Mouse (Mus musculus) liver, embryonic 11.5 days (tissue): ENCODE measurements around the gene Hps3. TPM values are rescaled to one million over a fixed set of nuclear protein-coding genes. Genes with fewer than 3 reads are reported as not detected.
"Not testable (repeated sequence)": the region's sequence is repeated elsewhere in the genome, so short reads cannot be mapped to it uniquely, and the experiment has no call there.

ENCODE experiments used
- ATAC-seq: fragments of 200-750 bp; cut with Nextera tagmentation; replicated peaks from 2 replicates; pipeline ENCODE4 v1.8.0; 2017; ENCODE audit warnings: moderate number of reproducible peaks, mild to moderate bottlenecking, moderate TSS enrichment, moderate library complexity; ENCODE audit not compliant: low FRiP score
- DNase-seq: peaks from one replicate; pipeline ENCODE4 v3.0.0-alpha.2; 2017; ENCODE audit warnings: low spot score
- H3K27ac ChIP-seq: fragments of 300-500 bp; sonication (generic); 2 replicates; pipeline ENCODE4 v1.5.1; 2014; ENCODE audit warnings: mild to moderate bottlenecking, low read depth, low read length, control low read depth
- H3K27me3 ChIP-seq: fragments of 300-500 bp; sonication (generic); replicated peaks from 2 replicates; pipeline ENCODE4 v1.6.1; 2014; ENCODE audit warnings: low read length, mixed read lengths; ENCODE audit not compliant: control insufficient read depth, insufficient read depth
- H3K36me3 ChIP-seq: fragments of 300-500 bp; sonication (generic); 2 replicates; pipeline ENCODE4 v1.6.1; 2014; ENCODE audit warnings: mild to moderate bottlenecking, low read length, moderate library complexity, mixed read lengths; ENCODE audit not compliant: control insufficient read depth, insufficient read depth
- H3K4me1 ChIP-seq: fragments of 300-500 bp; sonication (generic); replicated peaks from 2 replicates; pipeline ENCODE4 v1.6.1; 2014; ENCODE audit warnings: low read length, mixed read lengths; ENCODE audit not compliant: control insufficient read depth, insufficient read depth
- H3K4me2 ChIP-seq: fragments of 300-500 bp; sonication (generic); 2 replicates; pipeline ENCODE4 v1.6.1; 2014; ENCODE audit warnings: mild to moderate bottlenecking, control low read depth, moderate library complexity
- H3K4me3 ChIP-seq: fragments of 300-500 bp; sonication (generic); 2 replicates; pipeline ENCODE4 v1.5.1; 2014; ENCODE audit warnings: low read depth, low read length, control low read depth
- H3K9ac ChIP-seq: fragments of 300-500 bp; sonication (generic); 2 replicates; pipeline ENCODE4 v1.6.1; 2014; ENCODE audit warnings: low read depth, low read length, control low read depth
- H3K9me3 ChIP-seq: fragments of 300-500 bp; sonication (generic); 2 replicates; pipeline ENCODE4 v1.6.1; 2016; ENCODE audit warnings: low read length, inconsistent platforms, mixed read lengths; ENCODE audit not compliant: control insufficient read depth
- WGBS: fragments of 180-500 bp; shearing (Covaris S2); extraction: QIAGEN DNeasy Blood & Tissue Kit; methylation state at CpG from one replicate; pipeline ENCODE4 v1.1.7; 2014; 5-methylcytosine and 5-hydroxymethylcytosine counted together
- polyA plus RNA-seq: library from polyadenylated mRNA; unstranded; fragments of >200 nt; fragmentation: Nextera tagmentation; extraction: Ambion mirVana; gene quantifications from 2 replicates; pipeline ENCODE4 v1.2.1, GENCODE M21; 2014

The Hps3 gene
- polyA plus RNA-seq = 10.4 and 13.8 TPM in 2 replicates

- under 1% methylated on average over 47 of the region's 47 CpGs for WGBS
- Histone ChIP-seq H3K4me3 (peak within 1 kb of the TSS; percentile 78), H3K9me3 (no peaks in the 10 kb centered on the region), H3K27ac (peak within 1 kb of the TSS; percentile 72), H3K27me3 (no peaks in the 10 kb centered on the region), H3K36me3 (no peaks in the 10 kb centered on the region), H3K9ac (peak within 1 kb of the TSS; percentile 74), H3K4me1 (0 out of 2 replicates have a peak, but pooled peaks cover 8% of the 10 kb centered on the region), H3K4me2 (peak within 1 kb of the TSS; percentile 89)
- peak; percentile 100 for ATAC-seq
- peak; percentile 89 for DNase-seq
These were observed at the start of gene Hps3 for GRCm38 (mm10) chr3:20034719-20035404. Gene Hps3, minus strand, starts transcription at chr3:20035315.

- no peak overlapping the region for H3K9ac ChIP-seq
- no peaks in the 10 kb centered on the region for H3K27me3 ChIP-seq
- 73% methylated on average over 3 of the region's 3 CpGs for WGBS
- no peak overlapping the region for H3K27ac ChIP-seq
- no peak overlapping the region for H3K4me3 ChIP-seq
- no peaks in the 10 kb centered on the region for H3K36me3 ChIP-seq
- DNase-seq (no peak), ATAC-seq (no peak)
- H3K9me3 ChIP-seq = no peaks in the 10 kb centered on the region
- H3K4me1 ChIP-seq = no peaks in the 10 kb centered on the region
- no peak overlapping the region for H3K4me2 ChIP-seq
These were observed 47.0 kb upstream of the Hps3 start for GRCm38 (mm10) chr3:20082161-20082560.

- H3K9me3 ChIP-seq = no peaks in the 10 kb centered on the region
- H3K4me1 ChIP-seq = no peaks in the 10 kb centered on the region
- H3K36me3 ChIP-seq = no peaks in the 10 kb centered on the region
- H3K4me2 ChIP-seq = no peak overlapping the region
- no peak overlapping the region for H3K4me3 ChIP-seq
- H3K9ac ChIP-seq = no peak overlapping the region
- no peaks in the 10 kb centered on the region for H3K27me3 ChIP-seq
- no peak for DNase-seq
- WGBS = 80% methylated on average over 11 of the region's 11 CpGs
- ATAC-seq = 0 out of 2 replicates have a peak, but pooled peaks have one; percentile 26
- H3K27ac ChIP-seq = no peak overlapping the region
These were observed 41.3 kb upstream of the Hps3 start for GRCm38 (mm10) chr3:20076145-20077053.

- H3K4me1 ChIP-seq = no peaks in the 10 kb centered on the region; the same call in 1 of the 2 replicates
- no peaks in the 10 kb centered on the region for H3K9me3 ChIP-seq
- peak overlapping the region; percentile 80 for H3K4me2 ChIP-seq
- H3K4me3 ChIP-seq = peak overlapping the region; percentile 87
- DNase-seq (no peak), ATAC-seq (no peak)
- H3K9ac ChIP-seq = peak overlapping the region; percentile 56
- H3K27ac ChIP-seq = no peak overlapping the region
- no peaks in the 10 kb centered on the region for H3K27me3 ChIP-seq
- peaks cover 3% of the 10 kb centered on the region; the same call in 1 of the 2 replicates for H3K36me3 ChIP-seq
- WGBS = 1% methylated on average over 7 of the region's 9 CpGs
These were observed 23.1 kb upstream of the Hps3 start for GRCm38 (mm10) chr3:20058197-20058541.

GRCm38 (mm10) chr3:20057306-20058196, 22.4 kb upstream of the Hps3 start, which contains the start of gene Hltf:
Gene Hltf, plus strand, starts transcription at chr3:20057811.
- under 1% methylated on average over 51 of the region's 54 CpGs for WGBS
- Histone ChIP-seq H3K9me3 (no peaks in the 10 kb centered on the region), H3K4me2 (peak within 1 kb of the TSS; percentile 80), H3K4me3 (peak within 1 kb of the TSS; percentile 87), H3K4me1 (no peaks in the 10 kb centered on the region; the same call in 1 of the 2 replicates), H3K36me3 (peaks cover 3% of the 10 kb centered on the region; the same call in 1 of the 2 replicates), H3K27me3 (no peaks in the 10 kb centered on the region), H3K9ac (peak within 1 kb of the TSS; percentile 56), H3K27ac (no peak within 1 kb of the TSS)
- DNase-seq = peak; percentile 90
- peak; percentile 100 for ATAC-seq

GRCm38 (mm10) chr3:20044736-20045135, 9.6 kb upstream of the Hps3 start:
- H3K9me3 ChIP-seq, H3K4me1 ChIP-seq, H3K4me2 ChIP-seq, ATAC-seq, H3K9ac ChIP-seq, H3K27me3 ChIP-seq, H3K27ac ChIP-seq, DNase-seq, H3K4me3 ChIP-seq, H3K36me3 ChIP-seq: not testable (repeated sequence)
- 63% methylated on average over 3 of the region's 3 CpGs for WGBS

GRCm38 (mm10) chr3:20041461-20041860, 6.3 kb upstream of the Hps3 start:
- H3K4me3 ChIP-seq, DNase-seq, H3K36me3 ChIP-seq, H3K9me3 ChIP-seq, H3K4me2 ChIP-seq, H3K27me3 ChIP-seq, H3K9ac ChIP-seq, ATAC-seq, H3K27ac ChIP-seq, H3K4me1 ChIP-seq: not testable (repeated sequence)
- 90% methylated on average over 7 of the region's 7 CpGs for WGBS

- no peaks in the 10 kb centered on the region for H3K27me3 ChIP-seq
- H3K36me3 ChIP-seq = no peaks in the 10 kb centered on the region
- no peak overlapping the region for H3K9ac ChIP-seq
- H3K4me1 ChIP-seq = 0 out of 2 replicates have a peak, but pooled peaks cover 8% of the 10 kb centered on the region
- H3K4me3 ChIP-seq = no peak overlapping the region
- H3K4me2 ChIP-seq = no peak overlapping the region
- no peaks in the 10 kb centered on the region for H3K9me3 ChIP-seq
- WGBS = 81% methylated on average over 4 of the region's 4 CpGs
- ATAC-seq (no peak), DNase-seq (no peak)
- no peak overlapping the region for H3K27ac ChIP-seq
These were observed 954 bp upstream of the Hps3 start for GRCm38 (mm10) chr3:20036069-20036468.
